Mouse (Mus musculus): Measurements from ENCODE around the gene Tmem229b. TPM values are rescaled to one million over a fixed set of nuclear protein-coding genes. Genes with fewer than 3 reads are reported as not detected.

Tmem229b gene
- polyA plus RNA-seq, 1 experiment from 2014 or later, result 62.1 TPM

DNA sequence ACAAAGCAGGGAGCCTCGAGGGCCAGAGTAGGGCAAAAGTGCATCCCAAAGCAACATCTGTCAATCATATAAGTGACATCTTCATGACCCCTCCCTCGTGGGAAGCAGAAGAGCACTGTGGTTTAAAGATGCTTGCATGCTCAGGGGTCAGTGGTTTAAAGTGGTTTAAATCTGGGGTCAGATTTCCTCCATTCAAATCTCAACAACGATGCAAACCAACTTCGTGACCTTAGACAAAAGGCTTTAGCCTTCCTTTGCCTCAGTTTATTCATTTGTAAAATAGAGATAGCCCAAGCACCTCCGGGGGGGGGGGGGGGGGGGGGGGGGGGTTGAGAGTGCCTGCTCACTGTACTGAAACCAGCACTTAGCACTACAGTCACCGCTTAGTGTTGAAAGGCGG, 10.7 kb downstream of the Tmem229b start:
- H3K27me3 ChIP-seq (ENCODE audit: control insufficient read depth, insufficient read depth, low read length), result no peaks in the 10 kb centered on the region
- DNase-seq, result no peak
- no peak overlapping the region for H3K9ac ChIP-seq (replicated peaks; ENCODE audit: low read length)
- H3K4me3 ChIP-seq (replicated peaks; ENCODE audit: low read depth, low read length), result no peak overlapping the region
- H3K36me3 ChIP-seq (ENCODE audit: control insufficient read depth, insufficient read depth, low read length), result no peaks in the 10 kb centered on the region
- no peak for ATAC-seq (ENCODE audit: low FRiP score, low TSS enrichment)
- no peak overlapping the region for H3K27ac ChIP-seq (replicated peaks; ENCODE audit: low read depth, low read length)
- no peak overlapping the region for H3K4me2 ChIP-seq (ENCODE audit: low read length)
- 6% methylated on average over 6 of the region's 7 CpGs for WGBS
- H3K4me1 ChIP-seq (ENCODE audit: control insufficient read depth, insufficient read depth, low read length), result no peaks in the 10 kb centered on the region
- H3K9me3 ChIP-seq (ENCODE audit: control insufficient read depth, low read length), result no peaks in the 10 kb centered on the region

DNA sequence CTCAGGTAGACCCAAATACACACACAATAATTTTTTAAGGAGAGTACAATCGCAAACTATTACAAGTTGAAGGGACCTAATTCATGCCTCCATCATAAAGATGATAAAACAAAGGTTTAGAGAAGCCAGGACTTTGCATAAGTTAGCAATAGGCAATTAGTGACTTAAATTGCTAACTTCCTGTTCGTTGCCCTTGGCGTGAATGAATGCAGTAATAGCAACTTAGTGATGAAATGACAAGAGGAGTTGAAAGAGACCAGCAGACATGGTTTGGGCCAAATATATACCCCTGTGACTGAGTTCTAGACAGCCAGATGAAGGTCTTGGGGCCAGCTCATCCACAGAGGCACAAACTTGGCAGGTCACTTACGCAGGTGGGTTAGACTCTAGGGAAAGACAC, 11.2 kb downstream of the Tmem229b start:
- Histone ChIP-seq H3K4me2 (ENCODE audit: low read length) (no peak overlapping the region), H3K4me1 (ENCODE audit: control insufficient read depth, insufficient read depth, low read length) (no peaks in the 10 kb centered on the region), H3K4me3 (replicated peaks; ENCODE audit: low read depth, low read length) (no peak overlapping the region), H3K36me3 (ENCODE audit: control insufficient read depth, insufficient read depth, low read length) (no peaks in the 10 kb centered on the region), H3K27me3 (ENCODE audit: control insufficient read depth, insufficient read depth, low read length) (no peaks in the 10 kb centered on the region), H3K27ac (replicated peaks; ENCODE audit: low read depth, low read length) (no peak overlapping the region), H3K9me3 (ENCODE audit: control insufficient read depth, low read length) (no peaks in the 10 kb centered on the region), H3K9ac (replicated peaks; ENCODE audit: low read length) (no peak overlapping the region)
- WGBS, result 84% methylated on average over 4 of the region's 4 CpGs
- DNase-seq (no peak), ATAC-seq (ENCODE audit: low FRiP score, low TSS enrichment) (no peak)

- peak; percentile 25 for DNase-seq
Observed at GRCm38 (mm10) chr12:78987581-78988081, 19.8 kb downstream of the Tmem229b start.

DNA sequence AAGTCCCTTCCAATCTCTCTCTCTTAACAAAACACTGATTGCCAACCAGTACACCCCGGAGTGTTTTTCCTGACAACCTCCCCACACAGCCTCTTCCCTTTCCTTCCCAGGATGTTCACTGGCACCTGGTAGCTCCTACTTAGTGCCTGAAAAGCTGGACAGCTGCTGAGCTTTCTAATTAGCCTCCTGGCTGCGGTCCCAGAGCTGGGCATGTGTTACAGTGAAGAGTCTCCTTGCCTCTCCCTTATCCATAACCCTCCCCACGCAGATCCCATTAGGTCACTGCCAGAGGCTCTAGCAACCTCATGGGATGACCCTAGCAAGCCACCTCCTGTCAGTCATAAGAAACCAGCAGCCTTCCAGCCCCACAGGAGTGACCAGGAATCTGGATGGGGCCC, 23.4 kb downstream of the Tmem229b start:
- no peak overlapping the region for H3K27ac ChIP-seq (replicated peaks; ENCODE audit: low read depth, low read length)
- peak; percentile 69 for DNase-seq

More at GRCm38 (mm10) chr12:78987581-78988081, 19.8 kb downstream of the Tmem229b start:
- peaks cover 5% of the 10 kb centered on the region for H3K4me1 ChIP-seq (ENCODE audit: control insufficient read depth, insufficient read depth, low read length)
- H3K27me3 ChIP-seq (ENCODE audit: control insufficient read depth, insufficient read depth, low read length), result no peaks in the 10 kb centered on the region
- H3K9ac ChIP-seq (replicated peaks; ENCODE audit: low read length), result no peak overlapping the region
- no peak overlapping the region for H3K27ac ChIP-seq (replicated peaks; ENCODE audit: low read depth, low read length)
- H3K4me2 ChIP-seq (ENCODE audit: low read length), result no peak overlapping the region
- WGBS, result 65% methylated on average over 9 of the region's 9 CpGs
- no peaks in the 10 kb centered on the region for H3K9me3 ChIP-seq (ENCODE audit: control insufficient read depth, low read length)
- ATAC-seq (ENCODE audit: low FRiP score, low TSS enrichment), result no peak
- no peaks in the 10 kb centered on the region for H3K36me3 ChIP-seq (ENCODE audit: control insufficient read depth, insufficient read depth, low read length)
- no peak overlapping the region for H3K4me3 ChIP-seq (replicated peaks; ENCODE audit: low read depth, low read length)

DNA sequence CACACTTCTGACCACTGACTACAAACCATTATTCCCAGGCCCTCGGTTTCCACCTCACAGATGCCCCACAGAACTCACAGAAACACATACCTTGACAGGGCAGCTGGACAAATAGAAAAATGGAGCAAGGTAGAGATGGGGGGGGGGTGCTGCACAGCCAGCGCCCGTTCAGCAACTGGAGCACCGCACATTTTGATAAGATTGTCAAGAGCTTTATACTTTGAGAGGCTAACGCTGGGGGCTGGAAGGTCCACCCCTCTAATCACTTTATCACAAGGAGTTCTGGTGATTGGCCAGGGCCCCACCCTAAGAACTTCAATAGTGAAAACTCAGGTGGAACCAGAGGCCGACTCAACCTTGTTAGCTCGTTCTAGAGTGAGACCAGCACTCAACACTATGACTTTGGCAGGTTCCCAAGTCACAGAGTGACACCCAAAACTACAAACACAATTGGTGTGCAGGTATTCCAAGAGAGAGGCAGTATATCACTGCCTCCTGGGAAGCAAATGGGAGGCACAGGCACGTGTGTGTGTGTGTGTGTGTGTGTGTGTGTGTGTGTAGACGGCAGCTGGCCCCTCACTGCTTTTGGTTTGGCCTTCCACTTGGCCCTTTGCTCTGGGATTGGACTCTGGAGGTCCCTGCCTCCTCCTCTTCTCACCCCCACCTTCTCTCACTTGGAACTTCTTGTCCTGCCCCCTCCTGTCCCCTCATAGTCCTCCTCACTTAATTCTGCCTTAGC, 24.0 kb downstream of the Tmem229b start:
- WGBS, result 81% methylated on average over 9 of the region's 9 CpGs
- no peaks in the 10 kb centered on the region for H3K9me3 ChIP-seq (ENCODE audit: control insufficient read depth, low read length)
- 0 out of 2 replicates have a peak overlapping the region, but pooled peaks have one; percentile 20 for H3K27ac ChIP-seq (replicated peaks; ENCODE audit: low read depth, low read length)
- no peaks in the 10 kb centered on the region for H3K27me3 ChIP-seq (ENCODE audit: control insufficient read depth, insufficient read depth, low read length)
- H3K4me1 ChIP-seq (ENCODE audit: control insufficient read depth, insufficient read depth, low read length), result peaks cover 5% of the 10 kb centered on the region
- H3K4me2 ChIP-seq (ENCODE audit: low read length), result no peak overlapping the region
- no peaks in the 10 kb centered on the region for H3K36me3 ChIP-seq (ENCODE audit: control insufficient read depth, insufficient read depth, low read length)
- DNase-seq (no peak), ATAC-seq (ENCODE audit: low FRiP score, low TSS enrichment) (no peak)
- H3K4me3 ChIP-seq (replicated peaks; ENCODE audit: low read depth, low read length), result no peak overlapping the region
- no peak overlapping the region for H3K9ac ChIP-seq (replicated peaks; ENCODE audit: low read length)

More for the DNA sequence above, 23.4 kb downstream of the Tmem229b start:
- peak; percentile 60 for ATAC-seq (ENCODE audit: low FRiP score, low TSS enrichment)
- H3K36me3 ChIP-seq (ENCODE audit: control insufficient read depth, insufficient read depth, low read length), result no peaks in the 10 kb centered on the region
- no peak overlapping the region for H3K4me3 ChIP-seq (replicated peaks; ENCODE audit: low read depth, low read length)
- H3K9me3 ChIP-seq (ENCODE audit: control insufficient read depth, low read length), result no peaks in the 10 kb centered on the region
- H3K9ac ChIP-seq (replicated peaks; ENCODE audit: low read length), result no peak overlapping the region
- WGBS, result 50% methylated on average over 3 of the region's 3 CpGs
- no peak overlapping the region for H3K4me2 ChIP-seq (ENCODE audit: low read length)
- peaks cover 5% of the 10 kb centered on the region for H3K4me1 ChIP-seq (ENCODE audit: control insufficient read depth, insufficient read depth, low read length)
- H3K27me3 ChIP-seq (ENCODE audit: control insufficient read depth, insufficient read depth, low read length), result no peaks in the 10 kb centered on the region

- no peak for ATAC-seq (ENCODE audit: low FRiP score, low TSS enrichment)
- 75% methylated on average over 9 of the region's 9 CpGs for WGBS
Observed at GRCm38 (mm10) chr12:78981938-78982825, 25.2 kb downstream of the Tmem229b start.

GRCm38 (mm10) chr12:78981131-78981530, 26.3 kb downstream of the Tmem229b start:
- Histone ChIP-seq H3K9ac (replicated peaks; ENCODE audit: low read length) (no peak overlapping the region), H3K4me3 (replicated peaks; ENCODE audit: low read depth, low read length) (no peak overlapping the region), H3K36me3 (ENCODE audit: control insufficient read depth, insufficient read depth, low read length) (0 out of 2 replicates have a peak, but pooled peaks cover 8% of the 10 kb centered on the region), H3K9me3 (ENCODE audit: control insufficient read depth, low read length) (no peaks in the 10 kb centered on the region), H3K27me3 (ENCODE audit: control insufficient read depth, insufficient read depth, low read length) (no peaks in the 10 kb centered on the region), H3K4me1 (ENCODE audit: control insufficient read depth, insufficient read depth, low read length) (peaks cover 5% of the 10 kb centered on the region), H3K27ac (replicated peaks; ENCODE audit: low read depth, low read length) (no peak overlapping the region), H3K4me2 (ENCODE audit: low read length) (no peak overlapping the region)
- ATAC-seq (ENCODE audit: low FRiP score, low TSS enrichment), result no peak
- no peak for DNase-seq
- 77% methylated on average over 2 of the region's 2 CpGs for WGBS

More at GRCm38 (mm10) chr12:78981938-78982825, 25.2 kb downstream of the Tmem229b start:
- Histone ChIP-seq H3K27me3 (ENCODE audit: control insufficient read depth, insufficient read depth, low read length) (no peaks in the 10 kb centered on the region), H3K4me3 (replicated peaks; ENCODE audit: low read depth, low read length) (no peak overlapping the region), H3K9me3 (ENCODE audit: control insufficient read depth, low read length) (no peaks in the 10 kb centered on the region), H3K27ac (replicated peaks; ENCODE audit: low read depth, low read length) (no peak overlapping the region), H3K4me1 (ENCODE audit: control insufficient read depth, insufficient read depth, low read length) (peaks cover 5% of the 10 kb centered on the region), H3K4me2 (ENCODE audit: low read length) (no peak overlapping the region), H3K9ac (replicated peaks; ENCODE audit: low read length) (no peak overlapping the region), H3K36me3 (ENCODE audit: control insufficient read depth, insufficient read depth, low read length) (0 out of 2 replicates have a peak, but pooled peaks cover 4% of the 10 kb centered on the region)
- DNase-seq, result no peak

- no peak overlapping the region for H3K4me2 ChIP-seq (ENCODE audit: low read length)
- 93% methylated on average over 5 of the region's 5 CpGs for WGBS
- H3K9ac ChIP-seq (replicated peaks; ENCODE audit: low read length), result no peak overlapping the region
- no peaks in the 10 kb centered on the region for H3K9me3 ChIP-seq (ENCODE audit: control insufficient read depth, low read length)
- no peak for DNase-seq
- 0 out of 2 replicates have a peak, but pooled peaks cover 8% of the 10 kb centered on the region for H3K36me3 ChIP-seq (ENCODE audit: control insufficient read depth, insufficient read depth, low read length)
- peaks cover 5% of the 10 kb centered on the region for H3K4me1 ChIP-seq (ENCODE audit: control insufficient read depth, insufficient read depth, low read length)
- H3K27me3 ChIP-seq (ENCODE audit: control insufficient read depth, insufficient read depth, low read length), result no peaks in the 10 kb centered on the region
- no peak overlapping the region for H3K4me3 ChIP-seq (replicated peaks; ENCODE audit: low read depth, low read length)
- no peak for ATAC-seq (ENCODE audit: low FRiP score, low TSS enrichment)
- no peak overlapping the region for H3K27ac ChIP-seq (replicated peaks; ENCODE audit: low read depth, low read length)
Observed at GRCm38 (mm10) chr12:78980683-78981091, 26.7 kb downstream of the Tmem229b start.

All from midbrain, embryonic 14.5 days (tissue).